Mouse (Mus musculus): ENCODE measurements around the gene Vamp8.

Vamp8 gene

GRCm38 (mm10) chr6:72352636-72353405 is 37.7 kb downstream of the Vamp8 start:
- no peak for DNase-seq (ENCODE audit: low spot score)

GRCm38 (mm10) chr6:72350214-72350613 is 40.3 kb downstream of the Vamp8 start:
- DNase-seq (ENCODE audit: low spot score) = no peak

- DNase-seq (ENCODE audit: low spot score) = no peak
Observed at GRCm38 (mm10) chr6:72348411-72348810, 42.1 kb downstream of the Vamp8 start.

GRCm38 (mm10) chr6:72347166-72347941 is 43.1 kb downstream of the Vamp8 start, which contains the start of gene 0610030E20Rik:
0610030E20Rik (plus strand) TSS chr6:72347317.
- peak; percentile 67 for DNase-seq (ENCODE audit: low spot score)

GRCm38 (mm10) chr6:72346261-72346660 is 44.2 kb downstream of the Vamp8 start:
- DNase-seq (ENCODE audit: low spot score) = no peak

GRCm38 (mm10) chr6:72345633-72346032 is 44.9 kb downstream of the Vamp8 start:
- no peak for DNase-seq (ENCODE audit: low spot score)

GRCm38 (mm10) chr6:72345074-72345567 is 45.4 kb downstream of the Vamp8 start, which contains the start of gene Usp39:
Usp39 (minus strand) TSS chr6:72345184.
- DNase-seq (ENCODE audit: low spot score) = peak; percentile 86

GRCm38 (mm10) chr6:72344396-72345073 is 46.0 kb downstream of the Vamp8 start:
- no peak for DNase-seq (ENCODE audit: low spot score)

- DNase-seq (ENCODE audit: low spot score) = no peak
Observed at GRCm38 (mm10) chr6:72340481-72340880, 50.0 kb downstream of the Vamp8 start.

Data from spleen, adult 12 weeks (tissue).